Mouse (Mus musculus) neutrophil, adult 83 days (primary cell): ENCODE results near the gene Psmf1. TPM values are rescaled to one million over a fixed set of nuclear protein-coding genes. Genes with fewer than 3 reads are reported as not detected.

Source experiments
- total RNA-seq, 2 experiments: library from RNA; stranded (reverse); gene quantifications; one replicate each; pipeline ENCODE4 v1.2.4; 2023

The Psmf1 gene
- total RNA-seq, result 10 to 100 TPM; 22.1 to 27.1 TPM

DNA sequence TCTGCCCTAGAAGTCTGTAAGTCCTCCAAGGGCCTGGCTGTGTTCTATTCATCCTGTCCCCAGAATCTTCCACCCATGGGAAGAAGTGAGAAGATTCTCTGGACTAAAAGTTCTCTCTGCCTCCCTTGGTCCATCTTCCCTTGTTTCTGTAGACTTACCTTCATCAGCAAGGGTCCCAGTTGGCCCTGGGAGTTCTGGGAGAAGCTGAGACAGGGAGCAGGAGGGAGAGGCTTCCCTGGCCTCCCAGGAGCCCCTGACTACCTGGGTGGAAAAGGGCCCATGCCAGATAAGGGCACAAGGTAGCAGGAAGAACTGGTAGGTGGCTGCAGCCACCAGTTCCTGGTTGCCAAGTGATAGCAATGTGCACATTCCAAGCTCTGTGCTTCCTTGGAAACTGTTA lies at the start of gene Psmf1:
Gene Psmf1, minus strand, starts transcription at position 342 of the 400 bp plus-strand sequence.

GRCm38 (mm10) chr2:151701231-151702145 lies 42.5 kb downstream of the Psmf1 start, which contains the start of gene Tmem74b:
TSS of gene Tmem74b (plus strand) at chr2:151702008.

DNA sequence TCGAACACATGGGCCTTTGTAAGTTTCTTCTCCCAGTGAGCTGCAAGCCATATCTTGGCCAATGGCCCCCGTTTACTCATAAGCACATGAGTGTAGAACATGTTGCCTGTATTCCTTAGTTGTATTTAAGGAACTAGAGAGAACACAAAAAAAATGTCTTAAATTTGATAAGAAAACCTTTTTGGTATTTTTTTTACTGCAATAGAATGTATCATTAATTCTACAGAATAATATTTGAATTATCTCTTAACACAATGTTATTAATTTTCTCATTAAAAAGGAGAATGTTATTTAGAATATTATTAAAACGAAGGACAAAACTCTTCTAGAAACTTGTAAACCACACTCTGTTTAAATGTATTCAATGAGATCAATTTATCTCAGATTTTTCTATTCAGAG lies 75.6 kb downstream of the Psmf1 start, which contains the start of gene Rad21l:
Gene Rad21l, minus strand, starts transcription at position 101 of the 400 bp plus-strand sequence.

Other genes with a start within 250 kb of the Psmf1 start
- gene Fkbp1a, start 201.7 kb downstream of the Psmf1 start, total RNA-seq, result 10 to 100 TPM; 25.2 to 29.2 TPM
- gene Sdcbp2, start 171.6 kb downstream of the Psmf1 start, total RNA-seq, result not detected
- 1 to 10 TPM; 6.1 to 6.5 TPM for gene Snph, start 111.6 kb downstream of the Psmf1 start, total RNA-seq
- not detected for gene Rad21l, start 75.7 kb downstream of the Psmf1 start, total RNA-seq
- gene Tmem74b, start 42.2 kb downstream of the Psmf1 start, total RNA-seq, result not detected
- not detected for gene Rspo4, start 98.7 kb upstream of the Psmf1 start, total RNA-seq
- gene Angpt4, start 167.0 kb upstream of the Psmf1 start, total RNA-seq, result not detected
- gene Fam110a, start 236.0 kb upstream of the Psmf1 start, total RNA-seq, result 10 to 100 TPM; 18.4 to 24.9 TPM